Mouse (Mus musculus) embryonic fibroblast, embryonic 13.5 days (primary cell): Measurements from ENCODE around the gene Hacl1. TPM values are rescaled to one million over a fixed set of nuclear protein-coding genes. Genes with fewer than 3 reads are reported as not detected.
"Not testable (repeated sequence)": the region's sequence is repeated elsewhere in the genome, so short reads cannot be mapped to it uniquely, and the experiment has no call there.

Source experiments
- H3K27ac ChIP-seq: 2 replicates; pipeline ENCODE4 v1.5.1; 2012; ENCODE audit warnings: low read length, control low read depth, inconsistent platforms; ENCODE audit not compliant: insufficient read depth
- H3K4me1 ChIP-seq: 2 replicates; pipeline ENCODE4 v1.6.1; 2011; ENCODE audit warnings: low read length; ENCODE audit not compliant: control insufficient read depth, insufficient read depth
- H3K4me3 ChIP-seq: 2 replicates; pipeline ENCODE4 v1.5.1; 2011; ENCODE audit warnings: mild to moderate bottlenecking, control low read depth, low read length; ENCODE audit not compliant: insufficient read depth
- CTCF ChIP-seq: IDR thresholded peaks from 2 replicates; pipeline ENCODE4 v1.5.1; 2011; ENCODE audit warnings: mild to moderate bottlenecking, control low read depth, low read length, moderate library complexity, borderline replicate concordance; ENCODE audit not compliant: insufficient read depth
- POLR2A ChIP-seq: IDR thresholded peaks from 2 replicates; pipeline ENCODE4 v1.6.1; 2011; ENCODE audit warnings: low read depth, mild to moderate bottlenecking, control low read depth, low read length, moderate library complexity
- polyA plus RNA-seq: library from polyadenylated mRNA; stranded (reverse); fragments of >200 nt; gene quantifications from 2 replicates; pipeline ENCODE4 v1.2.4, GENCODE M21; 2011; ENCODE audit warnings: low read depth; ENCODE audit not compliant: missing spikeins, insufficient read length

Gene Hacl1
- polyA plus RNA-seq, 1 experiment = 11.0 TPM

GRCm38 (mm10) chr14:31605514-31605913 lies 35.6 kb downstream of the Hacl1 start:
- no peaks in the 10 kb centered on the region for H3K4me1 ChIP-seq
- H3K4me3 ChIP-seq = no peak overlapping the region
- no peak overlapping the region for H3K27ac ChIP-seq
- TF ChIP-seq CTCF (no peak), POLR2A (no peak)

DNA sequence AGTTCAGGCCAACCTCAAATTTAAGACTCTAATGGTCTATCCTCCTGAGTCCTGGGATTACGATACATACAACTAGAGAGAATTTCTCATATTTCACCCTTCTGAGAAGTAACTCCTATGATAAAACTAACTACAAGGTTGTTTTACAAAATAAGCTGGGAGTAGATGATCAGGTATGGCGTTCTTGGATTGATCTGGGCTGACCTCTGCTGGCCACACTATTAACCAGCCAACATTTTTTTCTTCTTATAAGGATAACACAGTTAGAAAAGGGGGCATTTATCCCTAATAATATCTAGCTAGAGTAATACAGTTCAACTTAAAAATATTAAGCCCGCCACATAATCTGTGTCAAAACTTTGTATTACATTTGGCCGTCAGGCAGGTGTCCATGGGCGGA lies 36.2 kb downstream of the Hacl1 start:
- no peak overlapping the region for H3K4me3 ChIP-seq
- no peaks in the 10 kb centered on the region for H3K4me1 ChIP-seq
- no peak overlapping the region for H3K27ac ChIP-seq
- TF ChIP-seq POLR2A (no peak), CTCF (no peak)

DNA sequence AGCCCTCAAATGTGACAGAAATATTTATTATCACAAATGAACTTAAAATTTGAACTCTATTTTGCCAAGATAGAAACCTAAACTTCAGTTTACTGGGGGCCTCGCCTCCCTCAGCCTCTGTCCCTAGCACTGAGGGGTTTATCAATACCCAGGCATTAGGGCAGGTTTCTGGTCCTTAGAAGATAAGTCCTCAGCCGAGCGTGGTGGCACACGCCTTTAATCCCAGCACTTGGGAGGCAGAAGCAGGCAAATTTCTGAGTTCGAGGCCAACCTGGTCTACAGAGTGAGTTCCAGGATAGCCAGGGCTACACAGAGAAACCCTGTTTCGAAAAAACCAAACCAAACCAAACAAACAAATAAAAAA lies 38.5 kb downstream of the Hacl1 start:
- not testable (repeated sequence) for H3K4me1 ChIP-seq, H3K4me3 ChIP-seq, H3K27ac ChIP-seq

DNA sequence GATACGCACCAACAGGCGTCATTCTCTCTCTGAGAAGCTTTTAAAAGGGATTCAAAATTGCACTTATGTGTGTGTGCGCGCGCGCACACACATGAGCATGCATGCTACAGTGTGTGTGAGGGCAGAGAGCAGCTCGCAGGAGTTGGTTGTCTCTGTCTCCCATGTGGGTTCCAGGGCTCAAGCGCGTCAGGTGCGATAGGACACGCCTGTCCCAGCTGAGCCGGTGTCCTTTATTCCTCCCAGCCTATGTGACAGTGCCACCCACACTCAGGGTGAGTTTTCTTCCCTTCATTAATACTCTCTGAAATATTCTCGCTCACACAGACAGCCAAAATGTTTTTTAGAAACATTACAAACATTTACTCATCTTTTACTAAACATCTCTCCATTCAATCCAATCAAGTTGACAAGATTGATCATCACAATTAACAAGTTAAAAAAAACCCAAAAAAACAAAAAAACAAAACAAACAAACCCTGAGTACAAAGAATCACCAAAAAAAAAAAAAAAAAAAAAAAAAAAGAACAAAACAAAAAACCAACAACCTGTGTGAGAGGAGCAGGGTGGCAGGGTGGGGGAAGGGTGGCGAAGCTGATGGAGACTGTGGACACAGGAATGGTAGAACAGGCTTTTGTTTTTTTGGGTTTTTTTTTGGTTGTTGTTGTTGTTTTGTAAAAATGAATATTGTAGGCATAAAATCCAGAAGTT lies 39.0 kb downstream of the Hacl1 start:
- H3K27ac ChIP-seq = no peak overlapping the region
- no peaks in the 10 kb centered on the region for H3K4me1 ChIP-seq
- H3K4me3 ChIP-seq = no peak overlapping the region
- TF ChIP-seq CTCF (no peak), POLR2A (no peak)

DNA sequence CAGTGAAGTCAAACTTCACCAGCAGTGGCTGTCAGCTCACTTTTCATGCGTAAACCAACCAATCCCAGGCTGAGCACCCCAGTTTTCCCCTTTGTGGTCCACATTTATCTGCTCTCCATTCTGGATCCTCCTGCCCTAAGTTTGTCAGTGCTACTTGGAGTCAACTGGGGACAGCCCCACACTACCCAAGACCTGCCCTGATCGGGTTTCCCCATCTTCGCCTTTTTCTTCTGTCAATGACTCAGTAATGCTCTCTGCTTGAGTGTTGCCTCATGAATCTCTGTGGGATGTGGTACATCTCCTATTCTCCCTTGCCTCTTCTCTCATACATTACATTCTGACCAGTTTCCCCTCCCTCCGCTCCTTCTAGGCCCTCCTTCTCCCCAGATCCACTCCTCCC lies 43.6 kb downstream of the Hacl1 start:
- Histone ChIP-seq H3K27ac (no peak overlapping the region), H3K4me3 (no peak overlapping the region), H3K4me1 (no peaks in the 10 kb centered on the region)
- no peak for TF ChIP-seq CTCF

DNA sequence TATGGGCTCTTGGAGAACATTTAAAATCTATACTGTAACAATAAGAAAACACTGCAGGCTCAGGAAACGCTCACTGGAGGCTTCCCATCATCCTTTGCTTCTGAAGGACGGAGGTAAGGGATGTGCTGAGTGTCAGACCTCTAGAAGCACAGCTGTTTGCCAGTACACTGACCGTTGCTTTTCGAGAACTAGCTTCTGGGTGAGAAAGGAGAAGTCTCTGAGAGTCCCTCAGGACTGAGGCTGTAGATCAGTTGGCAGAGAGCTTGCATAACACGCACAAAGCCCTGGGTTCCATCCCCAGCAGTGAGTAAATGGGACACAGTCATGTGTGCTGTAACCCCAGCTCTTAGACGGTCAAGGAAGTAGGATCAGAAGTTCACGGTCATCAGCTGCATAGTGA lies 44.7 kb downstream of the Hacl1 start:
- Histone ChIP-seq H3K4me1 (no peaks in the 10 kb centered on the region), H3K4me3 (no peak overlapping the region)
- TF ChIP-seq POLR2A (no peak), CTCF (no peak)

DNA sequence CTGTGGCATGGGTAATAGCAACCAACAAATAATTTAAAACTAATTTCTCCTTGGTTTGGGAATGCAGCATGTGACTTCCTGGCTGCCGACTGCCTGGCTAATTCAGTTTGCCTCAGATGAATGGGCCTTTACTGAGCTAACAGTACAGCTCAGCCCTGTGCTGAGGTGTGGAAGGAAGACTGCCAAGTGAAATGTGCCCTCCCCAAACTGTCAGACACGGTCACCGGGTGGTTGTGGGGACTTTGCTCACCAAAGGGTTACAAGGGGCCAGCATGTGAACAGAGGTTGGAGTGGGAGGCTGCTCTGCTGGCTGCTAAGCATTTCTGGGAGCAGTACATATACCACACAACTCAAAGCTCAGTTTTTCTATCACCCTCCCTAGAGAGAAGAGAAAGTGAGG lies 46.4 kb downstream of the Hacl1 start:
- Histone ChIP-seq H3K4me3 (no peak overlapping the region), H3K27ac (no peak overlapping the region), H3K4me1 (no peaks in the 10 kb centered on the region)
- TF ChIP-seq POLR2A (no peak), CTCF (no peak)

More for the DNA sequence above, 44.7 kb downstream of the Hacl1 start:
- no peak overlapping the region for H3K27ac ChIP-seq

- H3K4me3 ChIP-seq = no peak overlapping the region
- TF ChIP-seq CTCF (no peak), POLR2A (no peak)
- no peak overlapping the region for H3K27ac ChIP-seq
- H3K4me1 ChIP-seq = no peaks in the 10 kb centered on the region
These were observed 48.0 kb downstream of the Hacl1 start for GRCm38 (mm10) chr14:31593036-31593435.

GRCm38 (mm10) chr14:31591243-31591642 lies 49.8 kb downstream of the Hacl1 start, which contains the start of gene Colq:
Gene Colq (minus strand): TSS chr14:31591343.
- TF ChIP-seq POLR2A = no peak
- no peak for TF ChIP-seq CTCF

GRCm38 (mm10) chr14:31586451-31586850 lies 54.6 kb downstream of the Hacl1 start:
- TF ChIP-seq CTCF (no peak), POLR2A (no peak)
- Histone ChIP-seq H3K4me1 (no peaks in the 10 kb centered on the region), H3K4me3 (no peak overlapping the region), H3K27ac (no peak overlapping the region)

More at GRCm38 (mm10) chr14:31591243-31591642, 49.8 kb downstream of the Hacl1 start, which contains the start of gene Colq:
- H3K4me3 ChIP-seq = no peak within 1 kb of the TSS
- H3K4me1 ChIP-seq = no peaks in the 10 kb centered on the region
- no peak within 1 kb of the TSS for H3K27ac ChIP-seq

- TF ChIP-seq POLR2A (no peak), CTCF (no peak)
- no peak overlapping the region for H3K27ac ChIP-seq
- no peak overlapping the region for H3K4me3 ChIP-seq
- H3K4me1 ChIP-seq = no peaks in the 10 kb centered on the region
These were observed 58.0 kb downstream of the Hacl1 start for GRCm38 (mm10) chr14:31583082-31583481.
